Mouse (Mus musculus) common myeloid progenitor, adult 5-6 weeks (primary cell): ENCODE results near the gene Car9. TPM values are rescaled to one million over a fixed set of nuclear protein-coding genes. Genes with fewer than 3 reads are reported as not detected.
"Not testable (repeated sequence)": the region's sequence is repeated elsewhere in the genome, so short reads cannot be mapped to it uniquely, and the experiment has no call there.

Experiments used
- ATAC-seq: replicated peaks from 2 replicates; pipeline ENCODE4 v1.8.0; 2016; ENCODE audit warnings: low read depth, mild to moderate bottlenecking, moderate TSS enrichment, inconsistent platforms; ENCODE audit not compliant: poor library complexity, severe bottlenecking
- total RNA-seq: library from RNA; stranded (forward); fragments of 200-1000, 187-1606 nt; gene quantifications from 2 replicates; pipeline ENCODE4 v1.2.3, GENCODE M21; 2017

The Car9 gene
- total RNA-seq, result 7.3 and 8.3 TPM in 2 replicates

GRCm38 (mm10) chr4:43506536-43507185 lies at the start of gene Car9:
TSS of gene Car9 (plus strand) at chr4:43506966.
- ATAC-seq, result no peak

DNA sequence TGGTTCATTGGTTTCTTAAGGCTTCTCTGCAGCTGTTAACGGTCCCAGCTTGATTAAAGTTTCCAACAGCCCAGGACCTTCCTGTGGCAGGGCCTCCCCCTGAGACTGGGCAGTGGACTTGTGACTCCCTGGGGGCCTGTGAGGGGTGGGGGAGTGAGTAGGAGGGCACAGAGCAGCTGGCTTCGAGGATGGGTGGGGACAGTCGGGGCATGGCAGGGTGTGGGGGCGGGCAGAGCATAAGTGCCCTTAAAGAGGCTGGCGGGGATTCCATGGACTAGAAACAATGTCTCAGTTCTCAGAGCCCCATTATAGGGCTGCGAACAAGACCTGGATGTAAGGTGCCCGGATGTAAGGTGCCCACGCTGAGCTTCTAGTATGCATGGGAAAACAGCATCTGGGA lies 49.6 kb upstream of the Car9 start:
- no peak for ATAC-seq

GRCm38 (mm10) chr4:43463102-43463501 lies 43.7 kb upstream of the Car9 start:
- no peak for ATAC-seq

GRCm38 (mm10) chr4:43465935-43466334 lies 40.8 kb upstream of the Car9 start:
- ATAC-seq, result peak; percentile 83

GRCm38 (mm10) chr4:43466872-43467271 lies 39.9 kb upstream of the Car9 start:
- no peak for ATAC-seq

DNA sequence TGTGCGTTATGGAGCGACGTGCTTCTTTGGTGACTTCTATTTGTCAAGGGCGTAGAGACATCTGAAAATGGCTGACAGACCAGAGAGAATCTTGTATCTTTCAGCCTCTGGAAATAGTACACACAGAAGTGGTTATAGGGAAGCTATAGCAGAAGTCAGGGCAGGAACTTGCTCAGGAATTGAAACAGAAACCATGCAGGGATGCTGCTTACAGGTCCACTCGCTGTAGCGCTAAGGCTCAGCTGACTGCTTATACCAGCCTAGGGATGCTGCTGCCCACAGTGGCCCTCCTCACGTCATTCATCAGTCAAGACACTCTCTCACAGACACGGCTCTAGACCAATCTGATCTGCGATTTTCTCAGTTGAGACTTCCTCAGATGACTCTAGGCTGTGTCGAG lies 36.5 kb upstream of the Car9 start:
- ATAC-seq, result peak; percentile 45; the same call in 1 of the 2 replicates

GRCm38 (mm10) chr4:43473636-43474035 lies 33.1 kb upstream of the Car9 start:
- ATAC-seq, result no peak

GRCm38 (mm10) chr4:43476604-43477003 lies 30.2 kb upstream of the Car9 start:
- ATAC-seq, result 0 out of 2 replicates have a peak, but pooled peaks have one; percentile 26

DNA sequence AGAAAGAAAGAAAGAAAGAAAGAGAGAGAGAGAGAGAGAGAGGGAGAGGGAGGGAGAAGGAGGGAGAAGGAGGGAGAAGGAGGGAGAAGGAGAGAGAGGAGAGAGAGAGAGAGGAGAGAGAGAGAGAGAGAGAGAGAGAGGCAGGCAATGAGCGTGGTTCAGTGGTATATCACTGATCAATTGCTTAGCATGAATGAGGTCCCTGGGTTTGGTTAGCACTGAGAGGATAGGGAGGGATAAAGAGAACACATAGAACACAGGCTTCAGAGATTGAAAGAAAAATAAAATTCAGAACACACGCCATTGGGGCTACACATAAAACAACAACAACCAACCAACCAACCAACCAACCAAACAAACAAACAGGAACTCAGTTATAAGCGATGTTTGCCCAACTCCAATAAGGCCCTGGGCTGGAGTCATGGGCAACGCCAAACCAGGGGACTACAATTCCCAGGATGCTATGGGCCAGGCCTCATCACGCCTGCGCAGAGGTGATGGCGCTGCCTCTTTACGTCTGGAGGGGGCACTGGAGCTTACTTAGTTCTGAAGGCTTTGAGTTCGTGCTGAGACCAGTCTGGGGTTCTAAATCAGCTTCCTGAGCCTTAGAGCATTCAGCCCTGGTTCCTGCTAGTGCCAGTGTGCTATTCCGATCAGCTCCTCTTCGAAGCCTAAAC lies 28.8 kb upstream of the Car9 start:
- peak; percentile 84 for ATAC-seq

DNA sequence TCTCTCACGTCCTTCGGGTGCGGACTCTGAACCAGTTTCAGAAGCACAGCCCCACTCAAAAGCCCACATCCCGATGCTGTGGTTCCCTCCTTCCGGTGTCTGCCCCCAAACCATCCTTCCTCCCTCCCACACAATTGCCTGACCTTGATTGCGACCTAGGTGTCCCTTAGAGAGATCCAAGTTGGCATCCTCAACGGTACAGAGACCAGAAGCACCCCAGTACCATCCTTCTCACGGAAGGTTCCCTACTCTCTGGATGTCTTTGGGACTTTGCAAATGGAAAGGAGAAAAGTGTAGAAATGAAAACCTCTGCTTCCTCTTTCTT lies 28.3 kb upstream of the Car9 start:
- no peak for ATAC-seq

GRCm38 (mm10) chr4:43478906-43479832 lies 27.6 kb upstream of the Car9 start:
- ATAC-seq, result peak; percentile 19; the same call in 1 of the 2 replicates

DNA sequence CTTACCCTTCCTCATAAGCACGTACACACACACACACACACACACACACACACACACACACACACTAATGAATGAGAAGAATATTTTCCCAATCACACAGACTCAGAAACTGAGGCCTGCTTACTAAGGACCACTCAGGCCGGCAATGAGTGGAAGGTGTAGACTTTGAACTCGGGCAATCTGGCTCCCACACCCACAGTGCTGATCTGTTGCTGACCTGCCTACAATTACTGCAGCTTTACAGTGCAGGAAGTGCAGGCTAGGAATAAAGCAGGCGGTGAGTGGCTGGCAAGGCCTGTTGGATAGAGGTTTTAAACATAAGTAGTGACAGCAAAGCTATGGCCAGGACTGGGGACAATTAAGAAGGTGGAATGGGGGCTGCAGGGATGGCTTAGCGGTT lies 25.8 kb upstream of the Car9 start:
- no peak for ATAC-seq

DNA sequence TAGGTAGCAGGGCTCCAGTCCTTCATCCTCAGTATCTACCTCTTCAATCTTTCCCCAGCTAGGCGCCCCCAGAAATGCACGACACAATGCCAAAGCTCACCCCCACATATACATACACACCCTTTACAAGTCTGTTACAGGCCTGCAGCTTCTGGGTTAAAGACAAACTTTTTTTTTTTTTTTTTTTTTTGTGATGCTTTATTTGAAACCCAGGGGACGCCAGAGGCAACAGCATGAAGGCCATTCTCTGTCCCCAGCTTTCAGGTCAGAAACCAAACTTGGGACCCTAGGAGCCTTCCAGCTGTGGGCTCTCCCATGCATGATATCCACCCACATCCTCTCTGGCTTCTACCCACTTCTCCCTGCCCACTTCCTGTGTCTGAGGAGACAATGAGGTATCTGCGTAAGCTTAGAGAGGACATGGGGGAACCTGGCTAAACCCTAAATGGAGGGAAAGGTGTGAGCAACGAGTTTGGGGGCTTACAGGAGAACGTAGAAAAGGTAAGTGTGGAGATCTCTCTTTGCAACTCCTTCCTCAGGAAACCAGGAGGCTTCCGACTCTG lies 24.8 kb upstream of the Car9 start:
- ATAC-seq, result peak; percentile 71

- ATAC-seq, result no peak
Observed at GRCm38 (mm10) chr4:43482591-43482990, 24.2 kb upstream of the Car9 start.

DNA sequence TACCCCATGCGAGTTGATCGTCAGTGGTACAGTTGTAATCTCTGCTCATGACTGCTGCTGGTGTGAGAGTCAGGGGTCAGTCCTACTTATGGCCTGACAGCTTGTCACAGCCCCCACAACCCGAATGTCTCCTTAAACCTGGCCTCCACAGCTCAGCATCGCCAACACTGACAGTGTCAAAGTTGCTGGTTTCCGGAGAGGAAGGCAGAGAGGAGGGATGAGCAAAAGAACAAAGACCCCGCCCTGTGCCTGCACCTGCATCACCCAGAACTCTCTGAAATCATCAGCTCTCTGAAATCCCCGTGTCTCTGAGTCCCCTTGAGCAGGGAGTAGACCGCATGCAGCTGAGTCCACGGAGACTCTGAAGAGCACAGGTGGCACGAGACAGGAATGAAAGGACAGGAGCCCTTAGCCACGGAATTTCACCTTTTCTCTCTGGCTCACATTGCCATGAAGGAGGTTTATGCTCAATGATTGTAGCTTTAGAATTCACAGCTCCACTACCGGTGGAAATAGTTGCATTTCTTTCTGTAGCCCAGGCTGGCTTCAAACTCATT lies 23.2 kb upstream of the Car9 start, which contains the start of gene Sit1:
Sit1 (minus strand) TSS at position 200 of the 557 bp plus-strand sequence.
- ATAC-seq, result no peak

DNA sequence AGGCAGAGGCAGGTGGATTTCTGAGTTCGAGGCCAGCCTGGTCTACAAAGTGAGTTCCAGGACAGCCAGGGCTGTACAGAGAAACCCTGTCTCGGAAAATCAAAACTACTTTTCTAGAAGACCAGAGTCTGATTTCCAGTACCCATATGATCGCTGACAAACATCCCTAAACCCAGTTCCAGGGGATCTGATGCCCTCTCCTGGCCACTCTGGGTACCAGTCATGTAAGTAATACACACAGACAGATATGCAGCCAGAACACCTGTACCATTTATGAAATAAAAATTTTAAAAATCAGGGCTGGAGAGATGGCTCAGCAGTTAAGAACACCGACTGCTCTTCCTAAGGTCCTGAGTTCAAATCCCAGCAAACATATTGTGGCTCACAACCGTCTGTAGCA lies 21.1 kb upstream of the Car9 start:
- not testable (repeated sequence) for ATAC-seq

GRCm38 (mm10) chr4:43489611-43490010 lies 17.2 kb upstream of the Car9 start:
- ATAC-seq, result no peak

- ATAC-seq, result no peak
Observed at GRCm38 (mm10) chr4:43490801-43491200, 16.0 kb upstream of the Car9 start.

DNA sequence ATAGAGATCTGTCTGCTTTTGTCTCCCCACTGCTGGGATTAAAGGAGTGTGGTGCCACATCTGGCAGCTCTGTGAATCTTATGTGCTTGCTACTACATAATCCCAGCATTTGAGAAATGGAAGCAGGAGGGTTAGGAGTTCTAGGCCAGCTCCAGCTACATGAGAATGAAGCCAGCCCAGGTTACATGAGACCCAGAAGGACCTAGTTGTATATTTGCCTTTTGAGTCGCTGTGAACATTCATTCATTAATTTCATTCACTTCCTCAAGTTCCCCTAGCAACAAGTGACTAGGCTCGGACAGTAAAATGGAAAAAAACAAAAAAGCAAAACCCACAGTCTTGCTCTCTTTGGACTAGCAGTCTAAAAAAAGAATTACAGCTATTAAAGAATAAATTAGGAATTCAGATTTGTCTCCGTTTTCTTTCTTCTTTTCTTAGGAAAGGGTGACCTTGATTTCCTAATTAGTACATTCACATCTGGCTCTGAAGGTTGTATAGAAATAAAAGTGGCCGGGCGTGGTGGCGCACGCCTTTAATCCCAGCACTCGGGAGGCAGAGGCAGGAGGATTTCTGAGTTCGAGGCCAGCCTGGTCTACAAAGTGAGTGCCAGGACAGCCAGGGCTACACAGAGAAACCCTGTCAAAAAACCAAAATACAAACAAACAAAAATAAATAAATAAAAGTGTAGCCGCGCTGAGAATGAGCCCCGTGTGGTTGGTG lies 14.5 kb upstream of the Car9 start:
- ATAC-seq, result no peak

DNA sequence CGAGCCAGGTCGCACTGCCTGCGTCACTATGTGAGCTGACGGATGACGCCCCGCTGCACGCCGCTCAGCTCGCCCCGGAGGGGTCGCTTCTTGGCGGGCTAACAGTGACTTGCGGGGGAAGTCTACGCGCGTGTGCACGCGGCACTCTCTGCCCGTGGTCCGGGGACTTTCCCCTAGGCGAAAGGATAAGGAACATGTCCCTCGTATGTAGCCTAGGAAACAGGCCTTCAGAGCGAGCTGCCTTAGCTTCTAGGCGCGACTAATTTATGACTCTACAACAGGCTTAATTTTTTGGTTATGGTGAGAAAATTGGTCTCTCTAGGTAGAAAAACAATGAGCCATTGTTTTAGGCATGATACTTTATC lies 14.0 kb upstream of the Car9 start, which contains the start of gene Ccdc107:
Ccdc107 (plus strand) TSS at position 80 of the 365 bp plus-strand sequence.
- peak; percentile 95 for ATAC-seq
